Comparison of ENCODE assay signal across 8 mouse cellular contexts in genomic region chr9:48267028-48267441, GRCm38 (mm10).
DNase-seq lines count a peak whose midpoint lies in the region; ATAC-seq lines count a peak whose summit lies in the region.

No protein-coding gene starts in this region.

- DNase-seq in ZHBTc4 (ENCODE audit: low read depth, low spot score): peak; percentile 78
- DNase-seq in cerebellum, adult 11-12 months: peak; percentile 39
- peak; percentile 53 to 54 for DNase-seq in heart, postnatal 14 days
- peak; percentile 57 to 63 for DNase-seq in kidney, postnatal 36 days
- DNase-seq in lung, postnatal 14 days: peak; percentile 46
- peak; percentile 22 for DNase-seq in right cerebral cortex, adult 18-20 months

- H3K27ac ChIP-seq in forebrain, embryonic 12.5 days: no peak overlapping the region

- peak overlapping the region; percentile 44 for H3K4me3 ChIP-seq in forebrain, embryonic 12.5 days (replicated peaks)

- peak; percentile 85 for ATAC-seq in forebrain, embryonic 12.5 days (ENCODE audit: low FRiP score)
- ATAC-seq in CD4-positive, CD25-positive, alpha-beta regulatory T cell, adult 4 months: no peak

- peak overlapping the region; percentile 47; the same call in 1 of the 2 replicates for H3K9ac ChIP-seq in forebrain, embryonic 12.5 days

- H3K36me3 ChIP-seq in forebrain, embryonic 12.5 days (replicated peaks): no peaks in the 10 kb centered on the region

- H3K27me3 ChIP-seq in forebrain, embryonic 12.5 days: 0 out of 2 replicates have a peak, but pooled peaks cover 11% of the 10 kb centered on the region

- intact Hi-C loops in heart, postnatal 14 days (cut with DNase I): loop anchor here (2.0 to 10.0 kb wide), 4 partner anchors 36 to 352 kb away; no protein-coding TSS in a partner anchor

- H3K4me2 ChIP-seq in forebrain, embryonic 12.5 days: peak overlapping the region; percentile 90

- H3K4me1 ChIP-seq in forebrain, embryonic 12.5 days: peaks cover 14% of the 10 kb centered on the region

- no peaks in the 10 kb centered on the region for H3K9me3 ChIP-seq in forebrain, embryonic 12.5 days

- WGBS in forebrain, embryonic 12.5 days: 1% methylated on average over 16 of the region's 16 CpGs

Comparison
In these comparisons a context has a peak if more than half of its experiments do, and no peak if none do; other contexts are left out.
1. DNase-seq: peak in every context shown above with its lines; median percentile 78 in ZHBTc4; 60 in kidney, postnatal 36 days; 54 in heart, postnatal 14 days; 46 in lung, postnatal 14 days; 39 in cerebellum, adult 11-12 months; 22 in right cerebral cortex, adult 18-20 months.